Mouse (Mus musculus): Measurements from ENCODE around the gene Gfod1.

Gene Gfod1

DNA sequence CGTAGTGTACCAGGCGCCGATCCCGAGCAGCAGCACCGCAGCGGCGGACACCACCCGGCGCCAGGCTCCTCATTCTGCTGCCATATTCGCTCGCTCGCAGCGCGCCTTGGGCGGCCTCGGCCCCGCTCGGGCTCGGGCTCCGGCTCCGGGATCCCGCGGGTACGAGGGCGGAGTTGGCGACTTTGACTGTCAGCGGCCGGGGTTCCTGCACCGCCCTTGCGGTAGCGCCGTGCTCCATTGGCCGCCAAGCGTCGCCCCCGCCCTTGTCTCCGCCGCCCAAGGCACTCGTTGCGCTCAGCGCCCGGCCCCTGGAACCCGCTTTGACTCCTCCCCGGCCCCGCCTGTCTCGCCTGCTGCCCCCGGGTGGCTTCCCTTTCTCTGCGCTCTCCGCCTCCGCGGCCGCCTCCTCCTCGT, at the start of gene Gfod1:
Gene Gfod1, minus strand, starts transcription at position 155 of the 414 bp plus-strand sequence.
- DNase-seq (ENCODE audit: low spot score in 2 of 2) = peak; percentile 88 to 95

DNA sequence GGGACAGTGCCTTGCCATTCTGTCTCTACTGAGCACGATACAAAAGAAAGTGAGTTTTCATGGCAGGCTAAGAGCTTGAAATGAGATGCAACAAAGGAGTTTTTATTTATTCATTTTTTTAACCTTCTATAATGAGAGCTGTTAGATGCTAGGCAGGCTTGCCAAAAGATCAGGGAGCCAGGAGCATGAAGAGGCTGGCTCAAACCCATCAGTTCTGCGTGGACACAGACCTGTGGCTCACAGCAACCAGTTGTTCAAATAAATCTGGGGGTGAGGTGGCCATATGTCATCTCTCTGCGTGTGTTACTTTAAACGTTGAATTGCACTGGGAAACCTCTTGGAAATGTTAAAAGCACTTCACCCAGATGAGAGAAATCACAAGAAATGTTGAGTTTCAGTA, 49.4 kb upstream of the Gfod1 start:
- DNase-seq (ENCODE audit: low spot score in 2 of 2) = no peak

GRCm38 (mm10) chr13:43350489-43351169, 46.7 kb upstream of the Gfod1 start:
- no peak for DNase-seq (ENCODE audit: low spot score in 2 of 2)

GRCm38 (mm10) chr13:43349376-43349775, 45.4 kb upstream of the Gfod1 start:
- no peak for DNase-seq (ENCODE audit: low spot score in 2 of 2)

GRCm38 (mm10) chr13:43346825-43347224, 42.9 kb upstream of the Gfod1 start:
- DNase-seq (ENCODE audit: low spot score in 2 of 2) = no peak

DNA sequence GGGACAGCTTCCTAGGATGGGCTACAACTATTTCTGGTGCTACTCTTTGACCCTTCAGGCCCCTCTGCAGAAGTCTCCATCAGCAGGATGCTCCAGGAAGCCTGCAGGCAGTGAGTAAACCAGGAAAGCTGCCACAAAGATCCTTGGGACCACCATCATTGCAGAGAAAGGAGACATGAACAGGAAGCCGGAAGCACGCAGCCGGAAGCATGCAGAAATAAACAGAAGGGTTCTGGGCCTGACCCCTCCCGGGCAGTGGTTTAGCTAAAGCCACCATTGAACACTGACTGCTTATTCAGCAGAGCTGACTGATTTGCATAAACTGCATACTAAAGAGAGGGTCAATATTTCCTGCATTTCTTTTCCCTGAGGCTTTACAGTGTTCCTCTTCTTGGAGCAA, 34.7 kb upstream of the Gfod1 start:
- no peak for DNase-seq (ENCODE audit: low spot score in 2 of 2)

DNA sequence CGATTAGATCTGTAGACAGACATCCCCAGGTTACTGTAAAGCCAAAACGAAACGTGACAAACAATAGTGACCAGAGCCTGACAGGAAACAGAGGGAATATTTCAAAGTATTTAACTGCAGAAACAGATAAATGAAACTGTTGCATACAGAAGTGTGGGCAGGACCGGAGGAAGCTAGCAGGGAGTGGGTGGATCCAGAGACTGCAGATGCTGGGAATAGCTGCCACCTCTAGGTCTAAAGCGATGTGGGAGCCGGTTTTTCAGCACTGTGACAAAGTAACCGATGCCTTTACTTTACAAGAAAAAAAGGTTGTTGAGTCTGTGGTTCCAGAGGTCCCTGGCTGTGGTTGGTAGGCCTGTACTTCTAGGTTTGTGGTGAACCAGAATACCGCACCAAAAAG, 34.0 kb upstream of the Gfod1 start:
- peak in 1 of 2 experiments; percentile 14 for DNase-seq (ENCODE audit: low spot score in 2 of 2)

GRCm38 (mm10) chr13:43336425-43337221, 32.7 kb upstream of the Gfod1 start:
- DNase-seq (ENCODE audit: low spot score in 2 of 2) = no peak

- DNase-seq (ENCODE audit: low spot score in 2 of 2) = peak in 1 of 2 experiments; percentile 12
Observed at GRCm38 (mm10) chr13:43332591-43332990, 28.6 kb upstream of the Gfod1 start.

GRCm38 (mm10) chr13:43331721-43332444, 27.9 kb upstream of the Gfod1 start:
- no peak for DNase-seq (ENCODE audit: low spot score in 2 of 2)

- DNase-seq (ENCODE audit: low spot score in 2 of 2) = no peak
Observed at GRCm38 (mm10) chr13:43325427-43325826, 21.5 kb upstream of the Gfod1 start.

DNA sequence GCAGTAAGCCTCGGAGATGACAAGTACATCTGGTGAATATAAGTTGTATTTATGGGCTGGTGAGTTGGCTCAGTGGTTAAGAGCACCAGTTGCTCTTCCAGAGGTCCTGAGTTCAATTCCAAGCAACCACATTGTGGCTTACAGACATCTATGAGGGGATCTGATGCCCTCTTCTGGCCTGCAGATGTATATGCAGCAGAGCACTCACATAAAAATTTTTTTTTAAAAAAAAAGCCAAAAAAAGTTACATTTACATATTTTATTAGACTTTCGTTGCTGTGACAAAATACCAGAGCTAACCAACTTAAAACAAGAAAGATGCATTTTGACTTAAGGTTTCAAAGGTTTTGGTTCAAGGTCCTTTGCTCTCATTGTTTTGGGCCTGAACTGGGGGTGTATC, 17.5 kb upstream of the Gfod1 start:
- DNase-seq (ENCODE audit: low spot score in 2 of 2) = no peak

GRCm38 (mm10) chr13:43319396-43319795, 15.4 kb upstream of the Gfod1 start:
- no peak for DNase-seq (ENCODE audit: low spot score in 2 of 2)

- DNase-seq (ENCODE audit: low spot score in 2 of 2) = no peak
Observed at GRCm38 (mm10) chr13:43317411-43317810, 13.4 kb upstream of the Gfod1 start.

- no peak for DNase-seq (ENCODE audit: low spot score in 2 of 2)
Observed at GRCm38 (mm10) chr13:43305181-43305924, 1.4 kb upstream of the Gfod1 start.

DNA sequence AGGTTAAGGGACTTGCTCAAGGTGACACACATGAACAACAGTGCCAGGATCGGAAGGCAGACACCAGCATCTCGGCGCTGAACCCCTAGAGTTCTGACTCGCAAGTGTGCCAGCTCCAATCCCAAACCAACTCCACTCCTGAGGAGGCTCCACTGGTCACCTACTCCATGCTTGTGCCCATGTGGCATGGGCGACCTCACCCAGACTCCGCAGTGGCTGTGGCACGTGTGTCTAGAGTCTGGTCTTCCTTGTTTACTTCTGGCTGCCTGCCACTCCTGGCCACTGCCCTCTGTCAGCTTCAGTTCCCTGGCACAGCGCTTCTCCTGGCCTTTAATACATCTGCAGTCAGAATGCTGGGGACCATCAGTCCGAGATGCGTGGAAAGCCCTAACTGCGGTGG, 728 bp upstream of the Gfod1 start:
- DNase-seq (ENCODE audit: low spot score in 2 of 2) = no peak

DNA sequence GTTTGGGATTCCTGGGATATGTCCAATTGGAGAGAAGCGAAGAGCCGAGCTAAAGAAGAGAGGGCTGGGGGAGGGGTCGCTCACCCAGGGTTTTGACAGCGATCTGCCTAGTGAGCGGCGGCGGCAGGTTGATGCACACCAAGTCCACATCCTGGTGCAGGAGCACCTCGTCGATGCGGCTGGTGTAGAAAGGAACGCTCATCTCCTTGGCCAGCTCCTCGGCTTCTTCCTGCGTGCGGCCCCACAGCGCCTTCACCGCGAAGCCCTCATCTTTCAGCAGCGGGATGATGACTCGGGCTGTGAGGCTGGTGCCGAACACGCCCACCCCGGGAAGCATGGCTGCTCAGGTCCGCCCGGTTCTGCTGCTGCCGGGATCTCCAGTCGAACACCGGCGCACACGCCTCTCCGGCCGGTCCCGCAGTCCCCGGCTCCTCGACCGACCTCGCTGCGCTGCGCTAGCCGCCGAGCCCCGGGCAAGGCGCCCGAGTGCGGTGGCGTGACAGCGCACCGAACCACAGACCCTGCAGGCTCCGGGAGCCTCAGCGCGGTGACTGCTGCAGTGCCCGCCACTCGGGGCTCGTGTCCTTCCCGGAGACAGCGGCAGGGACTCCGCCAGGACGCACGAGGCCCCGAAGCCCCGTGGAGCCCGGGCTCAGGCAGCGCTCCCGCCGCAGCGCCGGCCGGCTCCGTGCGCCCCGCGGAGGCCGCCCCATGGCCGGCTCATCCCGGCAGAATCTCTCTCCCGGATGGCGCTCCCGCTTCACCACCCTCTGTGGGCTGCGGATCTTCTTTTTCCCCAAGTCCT, 609 bp downstream of the Gfod1 start:
- no peak for DNase-seq (ENCODE audit: low spot score in 2 of 2)

GRCm38 (mm10) chr13:43302651-43303160, 1.3 kb downstream of the Gfod1 start:
- peak in 1 of 2 experiments; percentile 56 for DNase-seq (ENCODE audit: low spot score in 2 of 2)

- DNase-seq (ENCODE audit: low spot score in 2 of 2) = no peak
Observed at GRCm38 (mm10) chr13:43302239-43302638, 1.7 kb downstream of the Gfod1 start.

- no peak for DNase-seq (ENCODE audit: low spot score in 2 of 2)
Observed at GRCm38 (mm10) chr13:43300906-43301305, 3.1 kb downstream of the Gfod1 start.

DNA sequence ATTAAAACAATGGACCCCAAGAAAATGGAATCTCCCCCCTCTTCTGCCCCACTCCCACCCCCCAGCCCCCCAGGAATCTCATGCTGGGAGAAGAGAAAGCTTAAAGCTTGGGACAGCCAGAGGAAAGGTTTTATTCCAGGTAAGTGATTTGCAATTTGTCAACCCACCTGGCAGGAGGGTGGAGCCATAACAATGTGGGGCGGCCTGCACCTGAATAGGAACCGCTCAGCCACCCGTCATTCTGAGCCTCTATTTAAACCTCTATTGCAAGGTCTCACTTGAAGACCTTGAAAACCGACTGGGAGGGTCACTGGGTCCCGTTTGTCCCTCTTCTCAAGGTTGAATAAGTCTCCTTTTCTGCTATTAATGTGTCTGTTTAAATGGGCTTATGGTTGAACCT, 3.6 kb downstream of the Gfod1 start:
- no peak for DNase-seq (ENCODE audit: low spot score in 2 of 2)
